Mouse (Mus musculus) urinary bladder, postnatal 10 days (tissue): Measurements from ENCODE around the gene Hist1h2bf.

ENCODE experiments used
- DNase-seq: peaks from one replicate; pipeline ENCODE4 v3.0.0; 2022; ENCODE audit warnings: low spot score

The Hist1h2bf gene

DNA sequence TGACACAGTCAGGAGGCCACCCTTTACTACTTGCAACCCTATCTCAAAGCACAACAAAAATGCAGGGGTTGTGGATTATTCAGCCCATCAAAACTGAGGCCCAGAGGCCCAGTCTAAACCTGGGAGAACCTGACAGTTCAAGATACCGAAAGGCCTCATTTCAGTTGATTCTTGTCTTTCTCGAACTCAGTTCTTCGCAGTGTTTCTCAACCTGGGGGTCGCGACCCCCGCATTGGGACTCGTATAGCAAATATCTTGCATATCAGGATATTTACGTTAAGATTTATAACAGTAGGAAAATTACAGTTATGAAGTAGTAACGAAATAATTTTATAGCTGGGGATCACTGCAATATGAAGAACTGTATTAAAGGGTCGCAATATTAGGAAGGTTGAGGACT is 48.1 kb downstream of the Hist1h2bf start:
- no peak for DNase-seq

GRCm38 (mm10) chr13:23524654-23525053 is 49.3 kb downstream of the Hist1h2bf start:
- no peak for DNase-seq

DNA sequence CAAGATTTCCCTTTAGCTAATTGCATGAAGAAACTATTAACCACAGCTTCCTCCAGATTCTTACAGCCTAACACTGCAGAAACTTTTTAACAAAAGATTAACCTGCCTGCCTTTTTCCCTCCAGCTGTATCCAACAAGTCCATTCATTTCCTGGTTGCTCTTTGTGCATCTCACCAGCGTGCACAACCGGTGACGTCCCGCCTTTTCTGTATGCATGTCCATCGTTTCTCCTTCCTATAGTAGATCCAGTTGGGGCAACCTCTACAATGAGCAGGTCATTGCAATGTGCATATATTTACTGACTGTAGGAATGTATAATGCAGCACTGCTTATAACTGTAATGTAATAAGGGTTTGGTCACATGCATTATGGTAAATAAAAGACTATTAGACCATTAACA is 50.0 kb downstream of the Hist1h2bf start:
- DNase-seq, result no peak
